Mouse (Mus musculus) cerebellum, postnatal 4 days (tissue): ENCODE data around the gene Slc39a10.
"Not testable (repeated sequence)": the region's sequence is repeated elsewhere in the genome, so short reads cannot be mapped to it uniquely, and the experiment has no call there.

Experiments used
- DNase-seq, 2 experiments: peaks; one replicate each; pipeline ENCODE4 v3.0.0; 2022; ENCODE audit warnings: low spot score in 2 of 2, mixed read lengths in 1 of 2

Gene Slc39a10

DNA sequence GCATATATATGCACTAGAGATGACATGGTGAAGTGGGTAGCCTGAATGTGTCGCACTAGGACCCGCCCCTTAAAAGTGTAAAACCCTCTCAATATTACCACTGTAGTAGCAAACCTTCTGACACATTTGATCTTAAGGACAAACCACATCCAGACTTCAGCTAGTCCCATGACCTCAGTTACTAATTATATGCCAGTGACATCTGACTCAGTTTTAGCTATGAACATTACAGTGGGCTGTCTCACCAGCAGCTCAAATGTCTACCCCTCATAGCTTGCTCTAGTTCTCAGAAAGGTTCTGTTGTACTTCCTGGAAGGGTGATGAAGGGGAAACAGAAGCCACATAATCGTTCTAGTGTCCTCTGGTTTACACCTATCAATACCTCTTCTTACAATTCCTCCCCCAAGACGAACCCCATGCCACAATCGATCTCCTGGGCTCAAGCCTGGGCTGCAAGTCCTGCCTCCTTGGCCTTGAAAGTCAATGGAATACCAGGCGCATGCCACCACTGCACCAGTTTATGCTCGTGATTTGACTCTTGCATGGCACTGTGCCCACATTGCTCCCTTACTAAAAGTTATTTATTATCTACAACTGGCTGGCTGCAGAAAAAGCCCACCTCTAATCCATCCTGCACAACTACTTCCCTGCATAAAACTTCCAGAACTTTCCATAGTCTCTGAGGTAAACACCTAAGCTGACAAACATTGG lies 28.3 kb downstream of the Slc39a10 start:
- DNase-seq, result no peak

- no peak for DNase-seq
These were observed 29.2 kb downstream of the Slc39a10 start for GRCm38 (mm10) chr1:46863434-46863833.

DNA sequence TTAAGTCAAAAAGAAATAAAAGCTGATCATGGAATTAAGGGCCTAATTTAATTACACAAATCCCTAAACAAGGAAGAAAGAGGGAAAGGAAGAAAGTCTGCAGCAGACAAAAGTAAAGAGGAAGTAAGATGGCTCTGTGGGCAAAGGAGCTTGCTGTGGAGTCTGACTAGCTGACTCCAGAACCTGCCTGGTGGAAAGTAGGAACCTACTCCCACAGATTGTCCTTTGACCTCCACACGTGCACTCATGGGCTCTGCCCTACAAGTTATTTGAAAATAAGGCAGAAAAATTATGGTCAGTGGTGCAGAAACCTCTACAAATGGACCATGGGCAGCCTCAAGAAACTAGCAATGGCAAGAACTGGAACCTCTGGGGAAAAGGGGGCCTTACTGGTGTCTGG lies 32.6 kb downstream of the Slc39a10 start:
- no peak for DNase-seq

GRCm38 (mm10) chr1:46858579-46858978 lies 34.1 kb downstream of the Slc39a10 start:
- no peak for DNase-seq

GRCm38 (mm10) chr1:46856498-46856897 lies 36.2 kb downstream of the Slc39a10 start:
- no peak for DNase-seq

DNA sequence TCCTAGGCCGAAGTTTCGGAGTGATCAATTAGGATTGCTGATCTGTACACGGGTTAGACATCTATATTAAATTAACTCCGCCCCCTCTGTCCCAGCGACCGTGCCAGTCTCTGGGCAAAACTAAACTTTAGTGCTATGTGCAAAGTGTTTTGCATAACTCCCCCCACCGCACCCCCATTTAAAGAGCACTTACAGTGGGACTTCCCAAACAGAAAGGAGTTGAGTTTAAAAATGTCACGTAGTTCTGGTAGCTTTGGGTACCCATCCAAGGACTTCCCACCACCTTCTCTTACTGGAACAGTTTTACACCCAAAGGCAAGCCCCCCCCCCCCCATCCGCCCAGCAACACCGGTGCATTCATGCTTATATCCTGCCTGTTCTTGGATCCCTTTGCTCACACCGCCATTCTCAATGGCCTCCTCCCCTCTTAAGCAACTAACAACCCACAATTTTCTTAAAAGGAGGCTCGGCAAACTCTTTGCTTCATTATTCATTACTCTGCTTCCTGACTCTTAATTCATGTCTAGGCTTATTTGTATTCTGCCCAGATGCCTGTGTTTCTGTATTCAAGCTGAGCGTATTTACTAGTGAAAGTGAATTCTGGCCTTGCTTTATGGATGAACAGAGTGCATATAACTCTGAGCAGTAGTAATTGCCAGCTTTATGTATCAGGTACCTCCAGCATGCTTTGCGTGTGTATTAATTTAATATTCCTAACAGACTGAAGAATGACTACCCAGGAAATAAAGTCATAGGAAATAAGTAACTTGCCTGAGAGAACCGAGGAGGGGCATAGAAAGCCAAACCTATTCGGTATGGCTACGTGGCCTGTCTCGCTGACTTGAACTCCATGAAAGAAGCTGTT lies 38.4 kb downstream of the Slc39a10 start:
- no peak for DNase-seq

- peak; percentile 94 to 100 for DNase-seq
These were observed 39.2 kb downstream of the Slc39a10 start for GRCm38 (mm10) chr1:46853317-46854035.

DNA sequence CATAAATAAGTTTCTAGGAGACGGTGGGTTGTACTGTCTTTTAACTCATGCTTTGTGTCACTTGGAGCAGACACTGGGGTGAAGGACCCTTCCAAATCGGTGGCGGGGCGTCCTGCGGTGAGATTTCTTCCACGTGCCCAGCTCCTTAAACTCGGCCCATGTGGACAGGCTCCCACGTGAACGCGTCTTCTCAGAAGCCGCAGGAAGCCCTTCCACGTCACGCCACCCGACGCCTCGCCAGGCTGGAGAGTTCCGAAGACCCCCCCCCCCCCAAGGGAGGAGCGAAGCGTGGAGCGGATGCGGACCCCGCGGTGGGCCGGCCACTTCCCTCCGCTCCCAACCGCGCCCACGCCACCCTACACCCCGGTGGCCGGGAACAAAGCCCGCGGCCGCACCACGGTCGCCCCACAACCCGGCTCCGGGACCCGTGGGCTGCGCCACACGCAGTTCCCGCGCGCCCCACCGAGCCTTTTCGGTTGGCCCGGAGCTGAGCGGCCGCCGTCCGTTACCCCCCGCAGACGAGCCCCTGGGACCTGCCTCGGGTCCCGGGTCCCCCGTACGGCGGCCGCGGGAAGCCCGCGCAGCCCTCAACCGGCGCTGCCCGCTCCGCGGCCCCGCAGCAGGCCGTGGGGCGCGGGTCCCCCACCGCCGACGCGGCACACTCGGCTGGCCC lies 39.9 kb downstream of the Slc39a10 start:
- DNase-seq, result peak; percentile 34 to 59

- no peak for DNase-seq
These were observed 40.4 kb downstream of the Slc39a10 start for GRCm38 (mm10) chr1:46852216-46852599.

DNA sequence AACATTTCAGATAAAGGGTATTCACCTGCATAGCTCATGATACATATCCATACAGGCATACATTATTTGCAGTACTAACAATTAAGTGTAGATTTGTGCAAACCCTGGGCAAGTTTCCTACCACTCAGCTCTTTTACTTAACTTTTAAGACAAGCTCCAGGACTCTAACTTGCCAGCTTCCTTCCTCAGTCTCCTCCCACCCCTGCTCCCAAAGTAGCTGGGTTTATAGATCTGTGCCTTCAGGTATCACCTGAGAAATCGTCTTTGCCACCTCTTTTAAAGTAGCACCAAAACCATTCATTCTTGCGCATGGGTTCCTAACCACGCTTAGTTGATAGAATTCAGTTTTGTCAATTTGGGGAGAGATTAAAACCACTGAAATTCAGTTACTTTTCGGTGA lies 41.1 kb downstream of the Slc39a10 start:
- no peak for DNase-seq

- DNase-seq, result peak in 1 of 2 experiments; percentile 40
These were observed 42.9 kb downstream of the Slc39a10 start for GRCm38 (mm10) chr1:46849758-46850157.

DNA sequence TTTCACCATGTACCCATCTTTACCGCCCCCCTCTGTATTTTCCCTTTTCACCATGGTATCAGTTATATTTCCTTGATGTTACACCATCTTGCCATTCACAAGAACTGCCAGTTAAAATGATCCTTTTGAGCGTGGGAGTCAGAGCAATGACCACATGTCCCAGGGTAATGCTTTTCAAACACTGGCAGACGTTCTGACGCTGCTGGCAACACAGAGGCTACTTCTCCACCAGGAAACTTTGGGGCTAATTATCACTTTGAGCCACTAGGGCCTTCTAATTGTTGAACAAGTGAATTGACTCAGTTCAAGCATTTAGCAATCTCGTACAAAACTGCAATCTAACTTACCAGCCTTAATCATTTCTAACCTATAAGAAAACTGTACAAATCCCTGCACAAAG lies 47.4 kb downstream of the Slc39a10 start:
- DNase-seq, result no peak

DNA sequence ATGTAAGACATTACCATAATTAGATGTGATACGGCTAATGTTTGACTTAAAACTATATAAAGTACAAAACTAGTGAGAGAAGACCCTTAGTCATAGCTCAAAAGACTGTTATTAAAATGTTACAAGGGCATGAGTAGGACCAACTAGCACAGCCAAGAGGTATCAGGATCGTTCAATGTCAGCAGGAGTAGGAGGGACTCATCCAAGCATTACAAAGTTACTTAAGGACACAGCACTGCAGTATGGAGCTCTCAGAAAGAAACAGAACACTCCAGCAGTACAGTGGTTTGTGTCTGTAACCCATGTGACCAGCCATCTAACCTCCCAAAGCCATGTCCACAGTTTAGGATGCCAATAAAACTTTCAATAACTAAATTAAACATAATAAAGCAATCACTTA lies 48.4 kb downstream of the Slc39a10 start:
- no peak for DNase-seq

DNA sequence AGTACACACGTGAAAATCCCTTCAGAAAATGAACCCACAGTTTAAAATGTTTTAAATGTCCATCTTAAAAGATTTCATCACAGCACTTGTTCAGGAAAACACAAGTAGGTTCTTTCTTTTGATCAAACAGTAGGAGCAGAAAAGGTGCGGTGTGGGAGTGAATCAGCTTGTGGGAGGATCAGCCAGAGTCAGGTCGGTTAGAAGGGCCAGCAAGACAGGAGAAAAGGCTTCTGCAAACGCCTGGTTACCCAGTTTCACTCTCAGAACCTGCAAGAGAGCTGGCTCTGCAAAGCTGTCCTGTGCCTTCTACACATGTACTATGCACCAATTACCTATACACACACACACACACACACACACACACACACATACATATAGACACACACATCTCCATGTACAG lies 49.2 kb downstream of the Slc39a10 start:
- no peak for DNase-seq

GRCm38 (mm10) chr1:46831927-46832326 lies 60.7 kb downstream of the Slc39a10 start:
- no peak for DNase-seq

GRCm38 (mm10) chr1:46830066-46830843 lies 62.4 kb downstream of the Slc39a10 start:
- DNase-seq, result no peak

GRCm38 (mm10) chr1:46822256-46822972 lies 70.2 kb downstream of the Slc39a10 start:
- no peak for DNase-seq

DNA sequence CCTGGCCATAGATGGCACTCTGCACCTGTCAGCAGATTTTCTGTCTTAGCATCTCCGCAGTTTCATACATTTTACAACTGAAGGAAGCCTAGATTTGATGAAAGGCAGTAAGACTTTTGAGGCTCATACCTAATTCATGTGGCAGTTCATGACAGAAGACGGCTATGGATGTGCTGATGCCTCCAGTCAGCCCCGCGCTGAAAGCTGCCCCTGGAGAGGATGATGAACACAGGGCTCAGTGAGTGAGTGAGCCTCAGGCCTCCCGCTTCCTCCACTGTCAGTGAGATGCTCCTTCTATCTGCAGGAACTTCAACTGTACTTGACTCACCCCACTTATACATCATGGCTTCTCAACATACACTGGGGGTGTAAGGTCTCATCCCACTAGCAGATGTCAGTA lies 74.7 kb downstream of the Slc39a10 start:
- no peak for DNase-seq

GRCm38 (mm10) chr1:46808630-46809029 lies 84.0 kb downstream of the Slc39a10 start:
- not testable (repeated sequence) for DNase-seq

DNA sequence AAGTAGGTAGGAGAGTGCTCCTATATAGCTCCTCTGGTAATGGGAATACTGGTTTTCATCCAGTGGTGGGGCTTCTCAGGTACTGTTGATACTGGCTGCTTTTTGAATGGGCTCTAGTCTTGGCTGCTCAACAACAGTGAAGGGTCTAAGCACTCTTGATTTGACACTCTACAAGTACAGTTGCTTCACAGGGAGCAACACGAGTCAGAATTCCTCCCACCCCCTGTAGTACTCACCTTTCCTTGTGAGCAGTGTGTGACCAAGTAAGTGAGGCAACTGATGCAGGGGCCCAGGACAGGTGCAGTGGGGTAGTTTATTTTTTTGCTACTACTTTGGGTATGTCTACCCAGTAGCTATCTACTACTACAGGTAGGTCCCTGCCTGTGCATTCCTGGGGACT lies 87.6 kb downstream of the Slc39a10 start:
- DNase-seq, result no peak
